Mouse (Mus musculus) neural tube, embryonic 14.5 days (tissue): ENCODE data around the gene Slc16a10. TPM values are rescaled to one million over a fixed set of nuclear protein-coding genes. Genes with fewer than 3 reads are reported as not detected.
A peak's percentile ranks its signal among the peaks of the same experiment; 100 is the strongest.

Source experiments
- ATAC-seq: fragments of 200-750 bp; cut with Nextera tagmentation; 2 replicates; pipeline ENCODE4 v1.8.0; 2017; ENCODE audit warnings: low read depth, mild to moderate bottlenecking, moderate TSS enrichment, moderate library complexity
- H3K27ac ChIP-seq: fragments of 300-500 bp; sonication (generic); 2 replicates; pipeline ENCODE4 v1.5.1; 2014; ENCODE audit warnings: low read depth, mild to moderate bottlenecking, control low read depth, low read length, moderate library complexity, mixed read lengths
- H3K27me3 ChIP-seq: fragments of 300-500 bp; sonication (generic); 2 replicates; pipeline ENCODE4 v1.6.1; 2014; ENCODE audit warnings: low read length; ENCODE audit not compliant: control insufficient read depth, insufficient read depth
- H3K36me3 ChIP-seq: fragments of 300-500 bp; sonication (generic); 2 replicates; pipeline ENCODE4 v1.6.1; 2014; ENCODE audit warnings: low read length, mixed read lengths; ENCODE audit not compliant: control insufficient read depth, insufficient read depth
- H3K4me1 ChIP-seq: fragments of 300-500 bp; sonication (generic); 2 replicates; pipeline ENCODE4 v1.6.1; 2014; ENCODE audit warnings: low read length; ENCODE audit not compliant: control insufficient read depth, insufficient read depth
- H3K4me2 ChIP-seq: fragments of 300-500 bp; sonication (generic); 2 replicates; pipeline ENCODE4 v1.6.1; 2014; ENCODE audit warnings: mild to moderate bottlenecking, low read depth, low read length, control low read depth
- H3K4me3 ChIP-seq: fragments of 300-500 bp; sonication (generic); 2 replicates; pipeline ENCODE4 v1.5.1; 2014; ENCODE audit warnings: low read depth, low read length, control low read depth, mixed read lengths
- H3K9ac ChIP-seq: fragments of 300-500 bp; sonication (generic); replicated peaks from 2 replicates; pipeline ENCODE4 v1.6.1; 2014; ENCODE audit warnings: low read depth, mild to moderate bottlenecking, control low read depth, low read length, mixed read lengths
- H3K9me3 ChIP-seq: fragments of 300-500 bp; sonication (generic); 2 replicates; pipeline ENCODE4 v1.6.1; 2016; ENCODE audit warnings: low read length; ENCODE audit not compliant: control insufficient read depth
- WGBS: fragments of 180-500 bp; shearing (Covaris S2); extraction: QIAGEN DNeasy Blood & Tissue Kit; methylation state at CpG from one replicate; pipeline ENCODE4 v1.1.7; 2014; 5-methylcytosine and 5-hydroxymethylcytosine counted together
- polyA plus RNA-seq: library from polyadenylated mRNA; unstranded; fragments of >200 nt; fragmentation: Nextera tagmentation; extraction: Ambion mirVana; gene quantifications from 2 replicates; pipeline ENCODE4 v1.2.1, GENCODE M21; 2014

Gene Slc16a10
- polyA plus RNA-seq, 1 experiment from 2014 or later = 1.9 TPM

DNA sequence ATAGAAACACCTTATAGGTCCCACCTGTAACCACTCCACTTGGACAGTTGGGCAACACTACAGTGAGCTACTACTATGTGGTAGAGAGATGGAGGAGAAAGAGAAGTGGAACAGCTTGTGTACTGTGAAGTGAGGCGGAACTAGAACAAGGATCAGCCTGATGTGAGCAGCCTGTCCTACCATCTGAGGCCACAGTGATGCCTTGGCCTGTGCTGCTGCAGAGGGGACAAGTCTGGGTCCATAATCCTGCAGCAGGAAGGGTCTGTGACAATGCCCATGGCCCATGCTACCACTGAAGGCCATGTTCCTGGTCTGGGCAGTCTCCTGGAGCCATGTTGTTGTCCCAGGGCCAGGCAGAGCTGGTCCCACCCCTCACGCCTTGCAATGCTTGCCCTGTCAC is 19.2 kb upstream of the Slc16a10 start:
- Histone ChIP-seq H3K9ac (no peak overlapping the region), H3K27ac (no peak overlapping the region), H3K9me3 (no peaks in the 10 kb centered on the region), H3K4me2 (no peak overlapping the region), H3K27me3 (no peaks in the 10 kb centered on the region), H3K4me3 (no peak overlapping the region), H3K36me3 (no peaks in the 10 kb centered on the region), H3K4me1 (no peaks in the 10 kb centered on the region)
- 91% methylated on average over 2 of the region's 2 CpGs for WGBS
- no peak for ATAC-seq

DNA sequence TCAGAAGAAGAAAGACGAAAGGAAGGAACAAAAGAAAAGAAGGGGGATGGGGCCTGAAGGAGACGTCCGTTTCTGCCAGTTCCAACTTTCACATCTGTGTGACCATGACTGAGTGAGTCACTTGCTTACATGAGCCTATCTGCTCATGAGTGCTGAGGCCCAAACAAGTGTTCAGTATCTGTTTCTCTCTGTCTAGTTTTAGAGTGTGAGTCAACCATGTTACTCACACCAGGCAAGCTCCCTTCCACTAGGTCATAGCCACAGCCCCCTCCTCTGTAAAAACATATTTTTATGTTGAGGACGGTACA is 10.4 kb upstream of the Slc16a10 start:
- no peak for ATAC-seq
- no peak overlapping the region for H3K27ac ChIP-seq
- H3K36me3 ChIP-seq = no peaks in the 10 kb centered on the region
- no peaks in the 10 kb centered on the region for H3K9me3 ChIP-seq
- no peak overlapping the region for H3K9ac ChIP-seq
- H3K4me1 ChIP-seq = no peaks in the 10 kb centered on the region
- 70% methylated on average over 4 of the region's 4 CpGs for WGBS
- H3K4me2 ChIP-seq = no peak overlapping the region
- no peaks in the 10 kb centered on the region for H3K27me3 ChIP-seq
- no peak overlapping the region for H3K4me3 ChIP-seq

DNA sequence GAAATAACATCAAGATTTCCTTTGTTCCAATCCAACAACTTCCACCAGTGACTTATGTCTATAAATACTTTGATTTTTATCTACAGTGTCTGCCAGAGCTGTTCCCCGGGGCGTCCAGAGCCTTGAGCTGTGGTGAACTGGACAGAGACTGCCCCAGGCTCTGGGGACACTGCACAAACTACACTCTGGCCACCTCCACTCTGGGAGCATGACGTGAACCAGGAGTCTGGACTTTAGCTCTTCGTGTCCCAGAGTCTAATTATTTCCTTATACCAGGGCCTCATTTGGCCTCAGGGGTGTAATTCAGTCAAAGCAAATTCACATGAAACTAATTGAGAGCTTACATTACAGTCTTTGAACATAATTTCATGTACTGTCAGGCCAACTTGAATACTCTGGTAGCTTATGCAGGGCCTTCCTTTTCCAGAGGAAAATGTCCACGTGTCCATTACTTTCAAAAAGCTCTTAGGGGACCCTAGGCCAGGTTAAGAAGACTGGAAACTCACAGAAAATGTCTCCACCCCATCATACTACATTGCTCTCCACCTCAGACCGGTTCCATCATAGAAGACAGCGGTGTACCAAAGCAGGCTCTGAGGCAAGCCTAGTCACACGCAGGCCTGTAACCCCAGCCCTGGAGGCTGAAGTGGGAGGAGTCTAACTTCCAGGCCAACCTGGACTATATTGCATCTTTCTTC is 9.9 kb upstream of the Slc16a10 start:
- ATAC-seq = no peak
- no peak overlapping the region for H3K9ac ChIP-seq
- H3K27ac ChIP-seq = no peak overlapping the region
- no peaks in the 10 kb centered on the region for H3K4me1 ChIP-seq
- no peak overlapping the region for H3K4me3 ChIP-seq
- WGBS = 68% methylated on average over 8 of the region's 8 CpGs
- H3K9me3 ChIP-seq = no peaks in the 10 kb centered on the region
- no peaks in the 10 kb centered on the region for H3K36me3 ChIP-seq
- H3K4me2 ChIP-seq = no peak overlapping the region
- H3K27me3 ChIP-seq = no peaks in the 10 kb centered on the region

DNA sequence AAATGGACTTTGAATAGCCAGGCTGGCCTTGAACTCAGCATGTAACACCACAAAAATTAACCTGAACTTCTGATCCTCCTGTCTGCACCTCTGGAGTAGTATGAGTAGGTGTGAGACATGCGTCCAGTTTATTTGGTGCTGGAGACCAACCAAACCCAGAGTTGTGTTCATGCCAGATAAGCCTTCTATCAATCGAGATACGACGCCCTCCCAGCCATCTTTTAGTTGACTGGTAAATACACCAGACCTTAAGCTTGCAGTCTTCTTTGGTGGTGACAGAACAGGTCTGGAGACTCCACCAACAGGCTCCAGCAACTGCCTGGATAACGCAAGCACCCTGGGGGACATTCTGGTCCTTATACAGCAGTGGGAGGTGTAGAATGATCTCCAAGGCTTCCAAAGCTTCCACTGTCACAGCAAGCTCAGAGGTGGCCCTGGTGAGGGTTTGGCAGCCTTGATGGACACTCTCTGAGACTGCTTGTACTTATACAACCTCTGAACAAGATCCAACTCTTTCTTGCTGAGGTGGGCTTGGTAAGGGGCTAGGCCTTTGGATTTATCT is 7.6 kb upstream of the Slc16a10 start:
- Histone ChIP-seq H3K36me3 (no peaks in the 10 kb centered on the region), H3K9me3 (no peaks in the 10 kb centered on the region), H3K9ac (no peak overlapping the region), H3K27ac (no peak overlapping the region), H3K4me1 (no peaks in the 10 kb centered on the region), H3K4me2 (no peak overlapping the region), H3K27me3 (no peaks in the 10 kb centered on the region), H3K4me3 (no peak overlapping the region)
- ATAC-seq = no peak
- 93% methylated on average over 5 of the region's 5 CpGs for WGBS

DNA sequence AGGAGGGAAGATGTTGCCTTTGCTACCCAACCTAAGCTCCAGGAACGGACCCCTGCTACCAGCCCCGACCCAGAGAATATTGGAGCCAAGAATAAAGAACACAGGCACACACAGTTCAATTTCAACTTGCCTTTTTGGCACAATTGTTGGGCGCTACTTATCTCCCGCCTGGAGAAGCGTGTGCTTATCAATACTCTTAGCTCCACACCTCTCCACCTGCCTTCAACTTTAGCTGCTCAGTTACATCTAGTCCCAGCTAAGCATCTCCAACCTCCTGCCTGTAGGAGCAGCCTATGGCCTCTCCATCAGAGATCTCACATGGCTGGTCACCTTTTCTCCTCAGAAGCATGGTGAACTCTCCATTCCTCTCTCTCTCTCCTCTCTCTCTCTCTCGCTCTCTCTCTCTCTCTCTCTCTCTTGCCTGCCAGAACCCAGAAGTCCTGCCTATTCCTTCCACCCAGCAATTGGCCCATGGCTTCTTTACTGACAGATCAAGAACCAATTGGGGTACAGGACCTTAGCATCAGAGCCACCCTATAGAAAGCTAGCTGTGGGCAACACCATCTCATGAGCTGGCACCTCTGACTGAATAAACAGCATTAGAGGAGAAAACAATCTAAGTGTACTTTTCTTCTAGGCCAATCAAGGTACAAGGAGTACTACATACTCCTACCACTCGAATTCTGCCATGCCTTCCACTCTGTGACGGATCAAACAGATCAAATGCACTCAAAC is 5.4 kb upstream of the Slc16a10 start:
- Histone ChIP-seq H3K9me3 (no peaks in the 10 kb centered on the region), H3K27ac (no peak overlapping the region), H3K4me1 (no peaks in the 10 kb centered on the region), H3K27me3 (no peaks in the 10 kb centered on the region), H3K9ac (no peak overlapping the region), H3K4me2 (no peak overlapping the region), H3K4me3 (no peak overlapping the region), H3K36me3 (no peaks in the 10 kb centered on the region)
- 86% methylated on average over 8 of the region's 8 CpGs for WGBS
- no peak for ATAC-seq

DNA sequence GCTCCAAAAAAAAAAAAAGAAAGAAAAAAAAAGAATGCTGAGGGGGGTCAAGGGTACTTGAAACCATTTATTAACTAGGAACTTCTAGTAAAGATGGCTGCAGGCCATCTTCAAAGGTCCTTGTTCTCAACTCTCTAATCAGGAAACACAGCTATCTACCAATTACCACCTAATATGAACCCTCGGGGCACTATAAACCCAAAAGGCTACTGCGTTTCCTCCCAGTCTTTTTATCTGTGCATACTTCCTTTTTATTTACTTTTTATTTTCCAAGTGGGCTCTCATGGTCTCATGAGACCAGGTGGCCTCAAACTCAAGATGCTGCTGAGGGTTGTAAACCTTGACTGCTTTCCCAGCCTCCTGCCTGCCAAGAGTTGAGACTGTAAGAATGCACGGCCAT is 4.4 kb upstream of the Slc16a10 start:
- H3K36me3 ChIP-seq = no peaks in the 10 kb centered on the region
- ATAC-seq = no peak
- H3K4me3 ChIP-seq = no peak overlapping the region
- H3K27me3 ChIP-seq = no peaks in the 10 kb centered on the region
- WGBS = 83% methylated on average over 3 of the region's 3 CpGs
- no peak overlapping the region for H3K4me2 ChIP-seq
- no peaks in the 10 kb centered on the region for H3K9me3 ChIP-seq
- no peaks in the 10 kb centered on the region for H3K4me1 ChIP-seq
- H3K27ac ChIP-seq = no peak overlapping the region
- H3K9ac ChIP-seq = no peak overlapping the region

DNA sequence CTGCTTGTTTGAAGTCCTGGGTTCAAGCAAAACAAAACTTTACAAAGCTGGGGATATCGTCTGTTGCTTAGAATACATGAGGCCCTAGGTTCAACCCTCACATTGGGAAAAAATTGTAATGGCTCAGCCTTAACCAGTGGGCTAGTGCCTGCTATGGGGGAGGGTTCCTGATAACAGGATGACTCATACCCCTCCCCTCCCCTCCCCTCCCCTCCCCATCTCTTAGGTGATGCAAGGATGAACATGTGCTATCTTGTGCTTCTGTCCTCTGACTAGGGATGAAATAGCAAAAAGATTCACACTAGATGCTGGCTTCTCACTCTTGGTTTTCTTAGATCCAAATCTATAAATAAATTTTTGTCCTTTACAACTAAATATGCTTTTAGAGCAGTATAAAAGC is 2.8 kb upstream of the Slc16a10 start:
- H3K27ac ChIP-seq = no peak overlapping the region
- H3K4me1 ChIP-seq = no peaks in the 10 kb centered on the region
- H3K27me3 ChIP-seq = no peaks in the 10 kb centered on the region
- H3K4me2 ChIP-seq = no peak overlapping the region
- no peak overlapping the region for H3K4me3 ChIP-seq
- no peaks in the 10 kb centered on the region for H3K36me3 ChIP-seq
- no peak for ATAC-seq
- H3K9ac ChIP-seq = no peak overlapping the region
- WGBS = 74% methylated on average over 1 of the region's 1 CpGs
- no peaks in the 10 kb centered on the region for H3K9me3 ChIP-seq

DNA sequence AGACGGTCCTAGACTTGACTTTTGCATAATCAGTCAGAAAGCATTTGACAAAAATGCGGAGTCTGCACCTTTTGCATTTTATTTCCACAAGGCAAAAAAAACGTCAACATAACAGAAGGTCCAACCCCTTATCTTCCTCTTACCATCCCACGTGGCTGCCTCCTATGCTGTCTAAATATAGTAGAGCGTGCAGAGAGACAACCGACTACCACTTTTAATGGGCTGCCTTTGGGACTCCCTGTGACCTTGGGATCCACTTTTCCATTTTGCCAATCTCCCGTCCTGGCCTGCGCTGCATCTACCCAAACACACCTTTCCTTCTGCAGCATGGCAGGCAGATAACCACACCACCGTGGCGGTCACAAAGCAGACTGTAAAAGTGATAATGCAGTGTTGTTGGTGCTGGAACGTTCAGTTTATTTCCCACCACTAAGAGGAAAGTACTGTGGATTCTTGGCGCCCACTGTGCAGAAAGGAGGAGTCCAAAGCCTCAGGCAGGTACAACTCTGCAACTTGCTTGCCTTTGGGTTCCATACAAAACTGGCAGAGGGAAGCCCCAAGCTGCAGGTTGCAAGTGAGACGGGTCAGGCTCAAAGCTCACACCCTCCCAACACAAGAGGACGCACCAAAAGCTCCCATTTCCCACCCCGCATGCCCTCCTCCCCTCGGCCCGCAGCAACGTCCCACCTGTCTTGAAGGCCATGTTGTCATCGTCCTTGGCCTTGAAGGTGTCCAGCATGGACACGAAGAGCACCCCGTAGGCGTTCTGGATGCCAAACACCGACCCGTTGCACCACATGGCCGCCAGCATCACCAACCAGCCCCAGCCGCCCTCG is 824 bp downstream of the Slc16a10 start:
- Histone ChIP-seq H3K36me3 (no peaks in the 10 kb centered on the region), H3K4me1 (no peaks in the 10 kb centered on the region), H3K4me3 (peak overlapping the region; percentile 70), H3K9ac (peak overlapping the region; percentile 65), H3K27ac (no peak overlapping the region), H3K27me3 (no peaks in the 10 kb centered on the region), H3K9me3 (no peaks in the 10 kb centered on the region), H3K4me2 (peak overlapping the region; percentile 85)
- WGBS = 25% methylated on average over 27 of the region's 27 CpGs
- peak; percentile 38; the same call in 1 of the 2 replicates for ATAC-seq

DNA sequence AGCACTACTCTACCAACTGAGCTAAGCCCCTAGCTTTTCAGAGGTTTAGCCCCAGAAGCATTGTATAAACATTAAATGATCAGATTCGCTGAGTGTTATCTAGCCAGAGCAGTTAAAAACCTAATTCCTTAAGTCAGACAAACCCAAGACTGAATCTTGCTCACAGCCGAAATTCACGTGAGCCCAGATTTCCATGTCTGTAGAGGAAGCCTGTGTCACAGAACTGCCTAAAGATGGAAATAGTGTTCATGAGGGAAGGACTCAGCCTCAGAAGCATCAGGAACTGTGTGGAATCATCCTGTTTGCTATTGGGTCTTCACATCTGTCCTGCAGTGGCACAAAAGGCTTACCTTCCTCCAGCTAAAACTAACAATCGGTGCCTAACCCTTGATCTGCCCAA is 2.4 kb downstream of the Slc16a10 start:
- H3K9me3 ChIP-seq = no peaks in the 10 kb centered on the region
- no peak for ATAC-seq
- H3K36me3 ChIP-seq = no peaks in the 10 kb centered on the region
- no peak overlapping the region for H3K4me2 ChIP-seq
- WGBS = 97% methylated on average over 4 of the region's 4 CpGs
- no peak overlapping the region for H3K27ac ChIP-seq
- H3K9ac ChIP-seq = no peak overlapping the region
- no peaks in the 10 kb centered on the region for H3K4me1 ChIP-seq
- H3K27me3 ChIP-seq = no peaks in the 10 kb centered on the region
- H3K4me3 ChIP-seq = no peak overlapping the region
